Mouse (Mus musculus) layer of hippocampus, adult 9-11 months (tissue): Measurements from ENCODE around the gene F9.
"Not testable (repeated sequence)": the region's sequence is repeated elsewhere in the genome, so short reads cannot be mapped to it uniquely, and the experiment has no call there.

Experiments used
- DNase-seq: peaks from one replicate; pipeline ENCODE4 v3.0.0; 2022

The F9 gene

DNA sequence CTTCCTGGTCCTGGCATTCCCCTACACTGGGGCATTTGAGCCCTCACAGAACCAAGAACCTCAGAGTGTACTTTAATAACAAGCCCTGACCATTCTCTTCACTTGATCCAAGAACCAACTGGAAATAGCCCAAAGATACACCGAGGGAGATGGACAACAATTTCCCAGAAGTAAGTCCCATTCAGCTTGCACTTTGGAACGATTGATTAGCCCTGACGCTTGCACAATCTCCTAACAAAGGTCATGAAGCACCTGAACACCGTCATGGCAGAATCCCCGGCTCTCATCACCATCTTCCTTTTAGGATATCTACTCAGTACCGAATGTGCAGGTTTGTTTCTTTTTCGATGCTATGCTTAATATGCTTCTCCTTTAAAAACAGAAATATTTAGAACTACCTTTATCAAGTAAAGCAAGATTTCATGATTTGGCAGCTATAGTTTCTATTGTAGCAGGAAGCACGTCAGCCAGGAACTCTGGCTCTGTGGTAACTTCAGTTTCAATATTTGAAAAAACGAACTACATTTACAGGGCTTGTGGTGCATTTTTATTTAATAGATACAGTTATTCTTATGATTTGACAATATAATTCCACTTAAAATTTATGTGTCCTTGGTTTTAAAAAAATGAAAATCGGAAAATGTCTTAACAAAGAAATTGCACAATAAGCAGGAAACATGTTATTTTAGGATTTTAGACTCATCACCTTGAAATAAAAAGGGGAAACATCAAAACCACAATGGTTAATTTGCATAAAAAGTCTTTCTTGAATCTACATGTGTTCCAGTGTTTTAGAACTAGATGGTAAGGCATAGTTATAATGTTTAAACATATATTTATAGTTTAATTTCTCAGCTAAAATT, at the start of gene F9:
Gene F9, plus strand, starts transcription at position 244 of the 863 bp plus-strand sequence.
- DNase-seq, result no peak

DNA sequence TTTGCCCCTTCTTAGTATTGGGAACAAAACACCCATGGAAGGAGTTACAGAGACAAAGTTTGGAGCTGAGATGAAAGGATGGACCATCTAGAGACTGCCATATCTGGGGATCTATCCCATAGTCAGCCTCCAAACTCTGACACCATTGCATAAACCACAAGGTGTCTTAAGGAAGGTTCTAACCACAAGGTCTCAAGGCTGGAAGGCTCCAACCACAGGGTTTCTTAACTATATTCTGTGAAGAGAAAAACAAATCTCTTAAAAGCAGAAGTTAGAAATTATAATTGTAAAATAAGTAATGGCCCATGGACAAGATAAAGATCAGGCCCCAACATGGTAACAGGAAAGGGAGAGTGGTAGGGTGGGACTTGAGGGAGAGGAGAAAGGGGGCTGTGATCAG, 29.5 kb upstream of the F9 start:
- not testable (repeated sequence) for DNase-seq

DNA sequence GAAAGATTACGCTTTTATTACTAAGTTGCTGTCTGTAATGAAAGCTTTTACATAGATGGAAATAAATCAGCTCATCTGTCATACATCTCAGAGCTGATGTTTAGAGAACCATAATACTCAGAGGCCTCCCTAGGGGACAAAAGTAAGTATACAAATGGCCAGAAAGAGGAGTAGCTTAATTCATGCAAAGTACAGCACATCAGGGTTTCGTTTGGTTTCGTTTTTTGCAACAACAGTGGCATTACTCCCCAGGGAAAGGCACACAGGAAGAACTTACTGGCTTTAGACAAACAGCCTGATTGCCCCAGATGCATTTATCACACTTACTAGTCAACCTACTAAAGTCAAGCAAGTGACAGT, 800 bp downstream of the F9 start:
- no peak for DNase-seq

DNA sequence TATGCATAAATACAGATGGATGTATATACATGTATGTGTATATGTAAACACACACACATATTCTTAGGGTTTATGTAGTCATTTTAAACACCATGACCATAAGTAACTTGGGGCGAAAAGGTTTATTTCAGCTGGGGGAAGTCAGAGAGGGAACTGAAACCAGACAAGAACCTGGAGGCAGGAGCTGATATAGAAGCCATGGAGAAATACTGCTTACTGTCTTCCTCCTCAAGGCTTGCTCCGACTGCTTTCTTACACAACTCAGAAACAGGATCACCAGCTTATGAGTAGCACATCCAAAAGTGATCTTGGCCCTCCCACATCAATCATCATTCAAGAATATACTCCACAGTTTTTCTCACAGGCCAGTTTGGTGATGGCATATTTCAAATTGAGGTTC, 2.2 kb downstream of the F9 start:
- peak; percentile 38 for DNase-seq

DNA sequence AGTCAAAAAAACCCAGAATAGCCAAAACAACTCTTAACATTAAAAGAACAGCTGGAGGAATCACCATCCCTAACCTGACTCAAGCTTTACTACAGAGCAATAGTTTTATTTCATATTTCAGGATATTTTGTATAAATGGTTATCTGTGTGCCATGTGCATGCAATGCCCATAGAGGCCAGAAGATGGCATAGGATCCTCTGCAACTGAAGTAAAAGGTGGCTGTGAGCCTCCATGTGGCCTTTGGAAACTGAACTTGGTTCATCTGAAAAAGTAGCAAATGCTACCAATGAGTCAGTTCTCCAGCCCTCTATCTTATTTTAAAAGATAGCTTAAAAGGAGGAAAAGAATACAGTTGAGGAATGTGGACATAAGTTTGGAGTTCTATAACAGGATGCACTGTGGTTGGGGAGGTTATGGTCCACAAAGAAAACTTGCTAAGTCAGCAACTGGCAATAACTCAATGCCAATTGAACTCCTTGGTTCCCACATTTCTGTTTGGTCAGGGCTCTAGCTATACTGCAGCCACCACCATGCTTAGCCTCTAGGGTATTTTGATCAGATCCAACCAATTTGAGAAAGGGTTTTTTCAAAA, 13.9 kb downstream of the F9 start:
- DNase-seq, result no peak

DNA sequence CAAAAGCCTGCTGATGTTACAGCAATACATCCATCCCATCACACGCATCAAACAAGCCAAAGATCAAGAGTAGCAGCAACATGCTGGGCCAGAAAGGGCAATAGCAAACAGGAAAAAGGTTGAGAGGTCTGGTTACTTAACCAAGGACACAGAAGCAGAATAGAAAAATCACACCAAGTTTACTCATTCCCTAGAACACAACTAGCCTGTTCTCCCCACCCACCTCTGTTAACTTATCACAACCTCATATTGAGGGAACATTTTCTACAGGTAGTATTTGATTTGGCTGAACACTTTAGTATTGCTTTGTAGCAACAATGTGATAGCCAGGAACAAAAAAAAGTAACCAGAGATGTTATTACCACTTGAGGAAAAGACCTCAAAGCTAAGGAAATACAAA, 15.3 kb downstream of the F9 start:
- no peak for DNase-seq

DNA sequence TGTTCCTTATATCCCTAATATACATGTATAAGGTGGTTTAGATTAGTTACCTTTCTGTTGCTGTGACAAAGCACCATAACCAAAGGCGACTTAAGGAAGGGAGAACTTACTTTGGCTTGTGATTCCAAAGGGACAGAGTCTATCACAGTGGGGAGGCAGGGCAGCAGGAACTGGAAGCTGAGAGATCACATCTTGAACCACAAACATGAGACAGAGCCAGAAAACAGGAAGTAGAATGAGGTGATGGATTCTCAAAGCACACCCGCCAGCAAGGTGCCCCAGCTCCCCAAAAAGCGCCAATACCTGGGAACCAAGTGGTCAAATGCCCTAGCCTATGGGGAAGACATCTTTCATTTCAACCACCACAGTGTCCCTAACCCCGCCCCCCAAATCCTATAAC, 21.7 kb downstream of the F9 start:
- no peak for DNase-seq

DNA sequence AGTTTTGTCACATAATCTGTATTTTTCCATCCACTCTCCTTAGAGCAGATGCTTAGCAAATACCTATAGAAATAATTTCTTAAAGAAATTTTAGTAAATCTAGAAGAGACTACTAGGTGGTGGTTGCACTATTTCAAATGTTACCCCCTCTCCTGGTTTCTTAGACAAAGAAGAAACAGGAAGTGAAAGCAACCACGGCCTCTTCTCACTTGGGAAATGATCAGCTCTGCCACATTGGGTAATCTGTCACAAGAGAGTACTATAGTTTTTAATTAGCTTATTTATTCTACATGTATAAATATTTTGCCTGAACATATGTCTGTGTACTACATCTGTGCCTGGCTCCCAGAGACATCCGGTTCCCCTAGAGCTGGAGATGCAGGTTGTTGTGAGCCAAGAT, 22.3 kb downstream of the F9 start:
- DNase-seq, result no peak

DNA sequence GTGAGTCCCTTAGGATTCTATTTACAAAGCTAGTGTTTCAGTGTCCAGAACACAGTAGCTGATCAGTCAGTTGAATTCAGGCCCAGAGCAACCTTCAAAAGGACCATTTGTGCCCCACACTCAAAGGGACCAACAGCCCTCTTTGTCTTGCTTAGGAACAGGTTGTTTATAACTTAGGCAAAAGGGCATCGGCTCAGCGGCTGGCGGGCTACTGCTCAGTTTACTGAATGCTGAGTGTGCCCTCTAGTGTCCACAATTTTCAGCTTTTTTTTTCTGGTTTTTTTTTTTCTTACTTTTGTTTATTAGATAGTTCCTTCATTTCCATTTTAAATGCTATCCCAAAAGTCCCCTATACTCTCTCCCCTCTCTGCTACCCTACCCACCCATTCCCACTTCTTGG, 27.4 kb downstream of the F9 start:
- DNase-seq, result peak; percentile 29

DNA sequence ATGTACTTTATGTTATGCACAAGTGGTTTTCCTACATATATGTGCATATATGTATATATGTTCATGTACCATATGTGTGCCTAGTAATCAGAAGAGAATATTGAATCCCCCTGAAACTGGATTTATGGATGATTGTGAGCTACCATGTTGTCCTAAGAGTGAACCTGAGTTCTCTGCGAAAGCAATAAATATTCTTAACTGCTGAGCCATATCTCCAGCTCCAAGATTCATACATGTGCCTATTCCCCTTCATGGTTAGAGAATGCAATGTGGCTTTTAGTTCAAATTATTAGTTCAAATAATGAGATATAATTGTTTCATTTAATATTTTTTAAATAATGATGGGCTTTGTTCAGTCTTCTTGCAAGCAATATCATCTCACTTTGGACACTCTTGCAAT, 55.5 kb downstream of the F9 start:
- DNase-seq, result no peak

DNA sequence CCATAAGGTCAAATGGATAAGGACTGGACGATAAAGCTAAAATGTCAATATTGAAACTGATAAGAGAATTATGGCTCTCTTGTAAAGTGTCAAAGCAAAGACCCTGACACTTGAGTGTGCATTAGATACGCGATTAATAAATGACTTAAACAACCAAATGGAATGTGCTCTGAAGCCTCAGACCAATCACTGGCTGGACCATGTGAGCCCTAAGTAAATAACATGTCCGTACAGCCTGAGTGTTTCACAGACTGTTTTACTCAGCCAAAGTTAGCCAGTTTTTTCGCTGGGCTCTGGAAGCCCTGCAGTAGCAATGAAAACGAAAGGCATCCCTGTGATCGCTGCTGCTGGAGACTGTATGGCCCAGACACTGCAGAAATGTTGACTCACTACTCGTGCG, 55.9 kb downstream of the F9 start:
- DNase-seq, result no peak

DNA sequence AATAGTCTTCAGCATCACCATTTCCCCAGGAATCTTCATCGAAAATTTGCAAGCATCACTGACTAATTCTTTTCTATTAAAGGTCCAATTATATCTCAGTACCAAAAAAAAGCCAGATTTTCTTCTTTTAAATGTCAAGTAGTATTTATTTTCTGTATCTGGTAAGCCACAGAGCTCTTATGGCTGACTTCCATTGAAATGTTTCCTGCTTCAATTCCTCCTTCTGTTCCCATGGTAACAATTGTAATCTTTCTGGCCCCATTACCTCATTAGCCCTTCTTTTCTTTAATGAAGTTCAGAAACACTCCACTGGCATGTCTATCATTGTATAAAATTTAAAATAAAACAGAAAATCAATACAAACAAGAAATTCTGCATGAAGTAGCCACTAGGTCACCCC, 76.1 kb downstream of the F9 start:
- no peak for DNase-seq
